Mouse (Mus musculus) 3134 (cell line): Measurements from ENCODE around the gene Zeb2.

Source experiments
- DNase-seq: peaks from one replicate; pipeline ENCODE4 v3.0.0-alpha.2; 2011; ENCODE audit warnings: low spot score; ENCODE audit not compliant: insufficient read length; ENCODE audit errors: extremely low read depth

Zeb2 gene

DNA sequence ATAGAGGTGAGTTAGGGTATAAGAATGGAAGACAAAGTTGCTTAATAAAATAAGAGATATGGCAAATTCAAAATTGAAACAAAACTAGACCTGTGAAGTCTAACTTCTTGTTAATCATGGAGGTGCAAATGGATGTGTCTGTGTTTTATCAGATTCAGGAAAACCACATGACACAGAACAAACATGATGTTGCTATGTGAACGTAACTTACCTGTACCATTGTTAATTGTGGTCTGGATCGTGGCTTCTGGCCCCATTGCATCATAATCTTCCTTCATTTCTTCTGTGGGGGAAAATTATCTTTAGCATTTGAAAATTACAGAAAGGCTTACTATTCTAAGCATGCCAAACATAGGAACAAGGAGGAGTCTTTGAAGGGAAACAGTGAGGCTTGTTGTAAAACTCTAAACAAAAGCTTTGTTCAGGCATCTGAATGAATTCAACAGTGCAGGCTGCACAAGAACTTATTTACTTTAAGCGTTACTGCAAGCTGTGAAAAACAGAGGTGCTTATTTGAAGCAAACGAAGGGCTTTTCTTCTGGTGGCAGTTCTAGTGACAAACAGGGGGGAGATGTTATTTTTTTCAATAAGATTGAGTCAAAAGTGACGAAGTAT is 99.9 kb downstream of the Zeb2 start:
- no peak for DNase-seq

GRCm38 (mm10) chr2:45013325-45013724 is 103.9 kb downstream of the Zeb2 start:
- DNase-seq = no peak

- no peak for DNase-seq
These were observed 104.5 kb downstream of the Zeb2 start for GRCm38 (mm10) chr2:45012676-45013075.

DNA sequence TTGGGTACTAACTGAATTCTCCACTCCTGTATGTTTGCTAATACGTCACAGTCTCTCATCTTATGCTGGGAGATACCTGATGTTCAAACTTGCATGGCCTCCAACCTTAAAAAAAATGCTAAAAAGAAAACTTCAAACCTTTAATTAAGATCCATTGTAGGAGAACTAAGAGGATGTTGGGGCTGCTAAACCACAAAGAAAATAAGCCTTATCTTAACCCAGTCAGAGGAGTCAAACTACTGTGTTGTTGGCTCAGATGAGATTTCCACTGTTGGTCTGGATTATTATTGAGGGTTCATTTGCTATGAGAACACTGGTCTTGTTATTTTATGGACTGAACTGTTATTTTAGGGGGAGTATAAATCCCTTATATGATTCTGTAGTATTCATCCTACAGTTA is 106.5 kb downstream of the Zeb2 start:
- no peak for DNase-seq

DNA sequence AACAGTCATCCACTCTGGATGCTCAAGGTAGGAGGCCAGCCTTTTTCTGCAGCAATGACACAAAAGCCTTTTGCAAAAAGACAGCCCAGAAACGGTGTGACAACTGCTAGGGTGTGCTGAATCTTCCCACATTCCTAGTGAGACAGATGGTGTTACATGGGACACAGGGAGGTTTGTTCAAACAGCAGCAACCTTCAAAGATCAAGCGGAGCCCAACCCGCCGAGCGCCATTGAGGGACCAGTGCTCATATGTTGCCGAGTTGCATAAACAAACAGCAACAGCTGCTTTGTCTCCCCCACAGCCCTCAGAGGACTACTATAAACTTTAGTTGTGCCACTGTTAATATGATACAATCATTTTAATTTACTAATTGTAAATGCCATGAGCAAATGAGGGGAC is 117.3 kb downstream of the Zeb2 start:
- no peak for DNase-seq

DNA sequence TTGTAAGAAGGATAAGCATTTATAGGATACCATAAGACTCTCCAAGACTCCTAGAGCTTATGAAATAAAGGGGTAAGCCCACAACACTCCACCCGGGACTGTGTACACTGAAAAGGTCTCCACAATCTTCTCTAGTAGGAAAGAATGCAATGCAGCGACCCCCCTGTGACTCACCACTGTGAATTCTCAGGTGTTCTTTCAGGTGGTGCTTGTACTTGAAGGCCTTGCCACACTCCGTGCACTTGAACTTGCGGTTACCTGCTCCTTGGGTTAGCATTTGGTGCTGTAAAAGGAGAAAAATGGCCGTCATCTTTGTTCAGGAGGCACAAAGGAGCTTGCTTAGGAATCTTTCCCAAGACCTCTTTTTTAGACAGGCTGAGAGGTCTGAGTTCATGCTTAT is 118.5 kb downstream of the Zeb2 start:
- DNase-seq = no peak

DNA sequence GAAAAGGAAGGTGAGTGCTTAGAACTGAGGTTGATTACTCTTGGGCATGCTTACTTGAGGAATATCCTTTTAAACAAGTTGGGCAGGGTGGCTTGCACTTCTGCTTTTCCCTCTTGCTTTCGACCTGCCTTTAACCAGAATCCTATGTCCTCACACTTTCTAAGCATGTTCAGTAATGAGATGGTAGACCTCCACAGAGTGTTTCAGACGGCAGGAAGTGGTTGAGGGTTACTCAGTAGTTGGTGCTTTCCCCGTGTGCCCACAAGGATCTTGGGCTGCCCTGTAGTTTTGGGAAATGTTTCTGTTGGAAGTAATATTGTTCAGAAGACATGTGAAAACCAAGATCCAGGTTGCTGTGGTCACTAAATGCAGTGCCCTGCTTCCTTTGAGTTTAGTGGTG is 135.5 kb downstream of the Zeb2 start:
- no peak for DNase-seq

DNA sequence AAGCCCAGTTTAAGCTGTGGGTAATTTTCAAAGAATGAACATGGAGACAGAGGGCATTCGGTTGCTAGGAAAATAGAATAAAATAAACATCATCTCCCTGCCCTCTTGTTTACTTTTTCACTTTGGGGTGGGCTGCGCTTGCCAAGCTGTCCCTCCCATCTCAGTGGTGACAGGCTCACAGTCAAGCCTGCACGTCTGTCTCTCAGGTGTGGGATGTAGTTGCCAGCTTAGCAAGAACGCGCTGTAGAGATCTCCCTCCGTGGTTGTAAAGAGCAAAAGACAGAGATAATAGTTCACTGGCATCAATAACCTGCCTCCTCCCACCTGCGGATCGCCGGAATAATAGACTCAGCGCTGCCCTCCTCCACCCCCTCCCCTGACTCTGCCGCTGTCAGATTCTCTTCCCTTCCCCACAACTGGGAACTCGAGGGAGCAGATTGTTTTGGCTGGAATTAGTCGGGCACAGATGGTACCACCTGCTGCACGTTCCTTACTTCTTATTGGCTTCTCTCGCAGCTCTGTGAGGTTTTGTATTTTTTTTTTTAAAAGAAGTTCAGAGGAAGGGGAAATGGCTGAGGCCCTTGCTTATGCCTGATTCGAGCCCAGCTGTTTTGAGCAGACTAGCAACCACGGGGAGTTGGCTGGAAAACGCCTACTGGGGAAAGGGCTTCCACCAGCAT is 138.0 kb downstream of the Zeb2 start:
- no peak for DNase-seq

- no peak for DNase-seq
These were observed 139.2 kb downstream of the Zeb2 start for GRCm38 (mm10) chr2:44978038-44978437.

- peak; percentile 64 for DNase-seq
These were observed 139.6 kb downstream of the Zeb2 start for GRCm38 (mm10) chr2:44977556-44977955.

GRCm38 (mm10) chr2:44977051-44977450 is 140.1 kb downstream of the Zeb2 start:
- DNase-seq = peak; percentile 66

DNA sequence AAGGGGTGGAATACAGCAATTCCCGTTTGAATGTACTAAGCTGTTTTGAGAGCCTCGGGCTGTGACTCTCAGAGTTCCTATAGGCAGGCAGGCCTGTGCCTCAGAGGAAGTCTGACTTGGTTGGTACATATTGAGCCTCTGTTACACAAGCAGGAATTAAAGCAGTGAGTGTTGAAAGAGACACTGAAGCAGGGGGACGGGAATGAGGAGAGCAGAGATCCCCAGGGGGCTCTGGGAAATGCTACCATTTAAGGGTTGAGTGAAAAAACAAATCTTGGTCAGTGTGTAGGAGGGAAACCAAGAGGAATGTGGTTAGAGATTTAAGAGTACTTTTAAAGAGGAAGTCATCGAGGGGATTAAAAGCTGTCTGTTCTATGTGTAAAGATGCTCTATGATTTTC is 140.7 kb downstream of the Zeb2 start:
- no peak for DNase-seq

DNA sequence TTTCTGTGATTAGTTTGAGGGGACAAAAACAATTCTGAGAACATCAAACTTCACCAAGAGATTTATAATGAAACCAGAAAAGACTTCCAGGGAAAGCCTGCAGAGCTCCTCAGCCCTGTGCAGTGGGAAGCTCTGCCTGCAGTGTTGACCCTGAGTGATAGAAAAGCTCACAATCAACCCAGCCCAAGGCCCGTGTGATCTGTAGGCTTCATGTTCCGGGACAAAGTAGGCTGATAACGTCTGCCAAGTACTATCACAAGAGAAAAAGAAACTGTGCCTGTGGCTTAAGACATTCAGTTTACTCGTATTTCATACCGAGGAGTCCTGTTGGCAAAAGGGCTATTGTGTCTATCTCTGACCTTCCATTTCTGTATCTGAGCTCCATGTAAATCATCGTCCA is 143.4 kb downstream of the Zeb2 start:
- no peak for DNase-seq

DNA sequence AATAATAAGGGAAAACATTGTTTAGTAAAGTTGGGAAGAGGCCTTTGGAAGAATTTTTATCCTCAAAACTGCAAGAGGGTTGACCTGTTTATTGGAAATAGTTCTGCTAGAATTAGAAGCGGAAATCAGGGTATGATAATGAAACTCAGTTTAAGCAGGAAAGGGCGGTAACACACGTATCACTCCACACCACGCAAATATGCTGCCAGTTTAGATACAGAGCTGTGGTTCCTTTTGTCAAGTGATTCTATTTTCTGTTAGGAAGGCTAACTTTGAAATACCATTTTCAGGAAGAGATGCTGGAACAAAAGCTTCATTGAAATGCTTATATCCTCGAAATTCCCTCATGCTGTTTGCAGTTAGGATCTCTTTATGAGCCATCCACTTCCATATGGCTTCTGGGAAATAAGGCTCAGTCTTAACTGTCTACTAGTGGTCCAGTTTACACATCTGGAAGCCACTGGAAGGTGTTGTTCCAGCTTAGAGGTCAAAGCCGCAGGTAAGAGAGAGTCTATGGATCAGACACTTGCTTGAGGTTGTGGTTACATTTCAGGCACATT is 147.0 kb downstream of the Zeb2 start:
- no peak for DNase-seq

- DNase-seq = no peak
These were observed 147.6 kb downstream of the Zeb2 start for GRCm38 (mm10) chr2:44969640-44970039.

DNA sequence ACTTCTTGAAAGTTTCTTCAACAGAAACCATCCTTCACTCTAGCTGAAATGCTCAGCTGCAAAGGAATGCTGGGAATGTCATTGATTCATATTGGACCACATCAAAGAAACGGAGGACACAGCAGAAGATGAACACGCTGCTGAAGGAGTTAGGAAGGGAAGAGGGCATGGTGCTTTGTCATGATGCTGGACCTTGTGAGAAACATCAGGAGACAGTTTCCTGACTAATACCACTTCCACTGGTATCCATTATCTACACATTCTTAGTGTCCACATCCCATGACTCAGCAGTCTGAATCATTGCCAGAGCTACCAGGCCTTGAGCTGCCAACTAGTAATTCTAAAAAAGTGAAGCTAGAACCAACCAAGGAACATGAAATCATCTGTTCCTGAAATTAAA is 148.0 kb downstream of the Zeb2 start:
- peak; percentile 75 for DNase-seq

GRCm38 (mm10) chr2:44965834-44966555 is 151.2 kb downstream of the Zeb2 start:
- DNase-seq = no peak

GRCm38 (mm10) chr2:44962620-44963019 is 154.6 kb downstream of the Zeb2 start:
- DNase-seq = no peak

DNA sequence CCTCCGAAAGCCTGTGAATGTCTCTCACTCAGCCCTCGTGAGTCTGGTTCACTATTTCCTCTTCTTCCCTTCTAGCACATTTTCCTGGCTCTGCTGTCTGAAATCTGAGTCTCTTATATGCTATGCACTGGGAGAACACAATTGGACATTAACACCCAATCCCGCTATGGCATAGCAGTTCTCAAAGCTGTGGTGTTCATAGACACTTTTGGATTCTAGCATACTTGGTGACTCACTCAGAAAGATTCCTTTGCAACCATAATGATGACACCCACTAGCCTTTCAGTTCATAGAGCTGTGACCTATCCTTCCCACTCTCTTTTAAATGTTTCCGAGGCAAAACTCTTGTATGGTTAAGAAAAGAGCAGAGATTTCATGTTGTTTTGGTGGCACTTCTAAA is 156.0 kb downstream of the Zeb2 start:
- DNase-seq = peak; percentile 66

DNA sequence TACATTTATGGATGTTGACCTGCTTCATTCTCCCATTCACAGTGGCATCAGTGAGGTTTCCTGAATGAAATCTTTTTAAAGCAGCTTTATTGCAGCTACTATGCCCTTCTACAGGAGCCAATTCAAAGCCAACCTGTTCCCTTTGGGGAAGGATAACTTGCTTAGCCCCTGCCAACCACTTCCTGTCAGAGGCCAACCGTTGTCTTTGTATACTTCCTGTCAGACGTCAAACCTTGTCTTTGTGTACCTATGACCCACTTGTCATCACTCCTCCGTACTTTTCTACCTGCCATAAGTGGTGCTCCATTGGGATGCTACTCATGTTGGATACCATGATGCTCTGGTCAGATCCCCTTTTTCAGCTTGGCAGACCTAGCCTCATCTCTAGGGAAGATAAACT is 156.6 kb downstream of the Zeb2 start:
- DNase-seq = no peak

GRCm38 (mm10) chr2:44957329-44957797 is 159.8 kb downstream of the Zeb2 start:
- DNase-seq = no peak

DNA sequence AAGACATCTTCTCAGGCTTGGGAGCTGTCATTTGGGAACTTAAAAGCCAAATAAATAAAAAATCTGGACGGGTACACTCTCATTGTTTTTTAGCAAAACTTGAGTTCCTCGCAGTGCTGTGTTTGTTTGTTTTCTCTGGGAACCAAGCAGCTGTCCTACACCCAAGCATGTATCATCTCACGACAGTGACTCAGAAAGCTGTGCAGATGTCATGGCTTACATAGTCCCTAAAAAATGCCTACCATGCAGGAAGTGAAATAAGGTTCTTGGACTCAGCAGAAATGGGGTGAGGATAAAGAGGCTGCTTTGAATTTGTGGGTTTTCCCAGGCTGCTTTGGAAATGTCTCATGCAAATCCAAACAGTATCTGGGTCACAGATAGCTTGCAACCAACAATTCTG is 161.0 kb downstream of the Zeb2 start:
- DNase-seq = peak; percentile 67
